Mouse (Mus musculus) spleen, adult 2 months (tissue): ENCODE measurements around the gene Prtg. TPM values are rescaled to one million over a fixed set of nuclear protein-coding genes. Genes with fewer than 3 reads are reported as not detected.

Source experiments
- DNase-seq, 2 experiments: peaks; one replicate each; pipeline versions ENCODE4 v3.0.0 to v3.0.0-alpha.2; 2012 to 2021; ENCODE audit warnings: low spot score in 2 of 2, low read depth in 1 of 2
- H3K27ac ChIP-seq: fragments of 200-500 bp; 2 replicates; pipeline ENCODE4 v1.5.1; 2012; ENCODE audit warnings: low read length, inconsistent platforms; ENCODE audit not compliant: insufficient read depth
- H3K27me3 ChIP-seq: fragments of 200-500 bp; 2 replicates; pipeline ENCODE4 v1.6.1; 2012; ENCODE audit warnings: mild to moderate bottlenecking, moderate library complexity, low read length, inconsistent platforms; ENCODE audit not compliant: control insufficient read depth, insufficient read depth
- H3K36me3 ChIP-seq: fragments of 200-500 bp; 2 replicates; pipeline ENCODE4 v1.6.1; 2012; ENCODE audit warnings: mild to moderate bottlenecking, low read length, inconsistent platforms; ENCODE audit not compliant: control insufficient read depth, insufficient read depth
- H3K4me1 ChIP-seq: fragments of 200-500 bp; 2 replicates; pipeline ENCODE4 v1.6.1; 2011; ENCODE audit warnings: inconsistent platforms; ENCODE audit not compliant: control insufficient read depth, insufficient read depth, insufficient read length
- H3K4me3 ChIP-seq: fragments of 200-500 bp; 2 replicates; pipeline ENCODE4 v1.5.1; 2011; ENCODE audit warnings: mild to moderate bottlenecking, inconsistent platforms; ENCODE audit not compliant: insufficient read depth, insufficient read length; ENCODE audit errors: extremely low read depth
- CTCF ChIP-seq: fragments of 200-500 bp; IDR thresholded peaks from 2 replicates; pipeline ENCODE4 v1.5.1; 2011; ENCODE audit warnings: mild to moderate bottlenecking, inconsistent platforms; ENCODE audit not compliant: insufficient read depth, insufficient read length, insufficient replicate concordance; ENCODE audit errors: extremely low read depth
- POLR2A ChIP-seq: fragments of 200-500 bp; IDR thresholded peaks from 2 replicates; pipeline ENCODE4 v1.6.1; 2011; ENCODE audit warnings: low read depth, low read length, inconsistent platforms
- WGBS: fragments of 180-500 bp; shearing (Covaris S2); methylation state at CpG from one replicate; pipeline ENCODE4 v1.1.7; 2018; 5-methylcytosine and 5-hydroxymethylcytosine counted together
- polyA plus RNA-seq: library from polyadenylated mRNA; depleted of rRNA; stranded (reverse); fragments of >200 nt; gene quantifications from 2 replicates; pipeline ENCODE4 v1.2.3, GENCODE M21; 2012

Prtg gene
- polyA plus RNA-seq, 1 experiment = 0.14 TPM

DNA sequence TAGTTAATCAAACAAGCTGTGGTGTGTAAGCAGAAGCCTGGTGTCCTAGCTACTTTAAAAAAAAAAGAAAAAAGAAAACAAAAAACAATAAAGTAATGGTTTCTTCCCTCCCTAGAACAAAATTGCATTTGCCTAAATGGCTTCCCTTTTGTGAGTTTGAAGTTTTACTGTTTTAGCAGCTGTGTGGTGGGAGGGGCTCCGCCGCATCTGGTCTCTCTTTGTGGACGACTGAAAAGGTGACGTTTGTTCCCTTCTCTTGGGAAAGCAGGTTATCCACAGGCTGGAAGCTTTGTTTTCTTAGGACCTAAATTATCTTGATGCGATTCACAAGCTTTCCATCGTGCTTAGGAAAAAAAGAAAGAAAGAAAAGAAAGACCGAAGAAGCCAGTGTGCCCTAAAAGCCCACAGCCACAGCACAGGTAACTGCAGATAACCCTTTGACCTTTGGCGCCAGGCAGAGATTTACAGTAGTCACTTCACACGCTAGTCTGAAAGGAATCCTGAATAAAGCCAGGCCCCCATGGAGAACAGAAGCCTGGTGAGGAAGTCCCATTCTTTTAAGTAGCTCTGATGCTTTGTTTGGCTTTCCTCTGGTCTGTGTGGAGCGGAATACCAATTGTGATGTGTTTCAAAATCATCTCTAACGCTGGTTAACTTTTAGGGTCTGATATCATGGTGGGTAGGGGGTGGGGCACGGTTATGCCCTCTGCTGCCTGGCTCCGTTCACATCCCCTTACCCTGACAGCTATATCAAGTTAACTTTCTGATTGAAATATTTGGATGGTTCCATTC is 65.0 kb downstream of the Prtg start:
- no peaks in the 10 kb centered on the region for H3K4me1 ChIP-seq
- no peak for TF ChIP-seq CTCF
- no peak overlapping the region for H3K27ac ChIP-seq
- no peak overlapping the region for H3K4me3 ChIP-seq
- no peaks in the 10 kb centered on the region for H3K36me3 ChIP-seq
- no peak for DNase-seq
- 38% methylated on average over 13 of the region's 13 CpGs for WGBS
- H3K27me3 ChIP-seq = no peaks in the 10 kb centered on the region; the same call in 1 of the 2 replicates

DNA sequence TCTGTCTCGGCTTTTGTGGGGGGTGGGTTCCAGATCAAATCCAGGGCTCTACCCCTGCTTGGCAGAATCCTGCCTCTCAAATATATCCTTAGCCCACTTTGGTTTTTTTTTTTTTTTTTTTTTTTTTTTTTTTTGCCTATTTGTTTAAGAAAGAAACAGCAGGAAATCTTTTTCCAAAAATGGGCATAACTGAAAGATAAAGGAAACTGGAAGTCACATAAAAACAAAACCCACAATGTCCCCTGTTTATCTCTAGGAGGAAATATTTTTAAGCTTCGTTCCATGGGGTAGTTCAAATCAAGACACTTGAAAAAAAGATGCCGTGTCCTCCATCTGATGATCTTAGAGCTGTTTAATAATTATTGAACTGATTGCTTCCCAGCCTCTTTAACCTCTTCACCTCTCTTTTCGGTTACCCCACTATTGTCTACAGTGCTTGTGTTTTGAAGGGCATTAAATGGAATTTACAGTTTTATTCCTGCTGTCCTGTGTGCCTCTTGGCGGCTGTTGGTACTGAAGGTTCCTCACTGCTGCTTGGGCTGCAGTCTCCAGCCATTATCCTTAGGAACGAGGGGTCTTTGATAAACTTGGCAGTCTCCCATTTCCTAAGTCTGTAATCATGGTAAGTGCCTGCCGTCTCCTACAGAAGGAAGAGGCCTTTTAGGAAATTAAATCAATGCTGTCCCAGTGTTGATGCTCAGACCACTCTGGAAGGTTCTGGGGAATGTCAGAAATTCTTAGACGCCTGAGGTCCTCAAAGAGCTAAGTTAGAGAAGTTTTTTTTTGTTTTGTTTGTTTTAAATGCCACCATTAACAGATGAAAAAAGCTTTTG is 65.8 kb downstream of the Prtg start:
- no peaks in the 10 kb centered on the region for H3K36me3 ChIP-seq
- 81% methylated on average over 8 of the region's 8 CpGs for WGBS
- DNase-seq = no peak
- TF ChIP-seq CTCF (no peak), POLR2A (no peak)
- H3K4me3 ChIP-seq = no peak overlapping the region
- H3K27ac ChIP-seq = no peak overlapping the region
- no peaks in the 10 kb centered on the region; the same call in 1 of the 2 replicates for H3K27me3 ChIP-seq
- H3K4me1 ChIP-seq = no peaks in the 10 kb centered on the region

DNA sequence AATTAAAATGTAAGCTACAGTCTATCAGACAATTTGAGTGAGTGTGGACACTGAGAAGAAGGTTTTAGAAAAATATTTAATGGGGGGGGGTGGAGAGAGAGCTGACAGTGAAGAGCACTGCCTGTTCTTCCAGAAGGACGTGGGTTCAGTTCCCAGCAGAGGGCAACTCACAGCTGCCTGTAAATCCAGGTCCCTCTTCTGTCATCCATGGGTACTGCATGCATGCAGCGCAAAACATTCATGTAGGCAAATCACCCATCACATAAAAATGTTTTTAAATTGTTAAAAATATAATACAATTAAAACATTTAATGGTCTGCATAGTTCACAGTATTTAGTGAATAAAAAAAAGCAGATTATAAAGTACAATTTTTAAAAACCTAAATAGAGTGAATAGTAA is 69.2 kb downstream of the Prtg start:
- TF ChIP-seq CTCF (no peak), POLR2A (no peak)
- no peak for DNase-seq
- Histone ChIP-seq H3K27ac (no peak overlapping the region), H3K4me1 (no peaks in the 10 kb centered on the region), H3K4me3 (no peak overlapping the region), H3K36me3 (no peaks in the 10 kb centered on the region), H3K27me3 (no peaks in the 10 kb centered on the region; the same call in 1 of the 2 replicates)
- 77% methylated on average over 2 of the region's 2 CpGs for WGBS

DNA sequence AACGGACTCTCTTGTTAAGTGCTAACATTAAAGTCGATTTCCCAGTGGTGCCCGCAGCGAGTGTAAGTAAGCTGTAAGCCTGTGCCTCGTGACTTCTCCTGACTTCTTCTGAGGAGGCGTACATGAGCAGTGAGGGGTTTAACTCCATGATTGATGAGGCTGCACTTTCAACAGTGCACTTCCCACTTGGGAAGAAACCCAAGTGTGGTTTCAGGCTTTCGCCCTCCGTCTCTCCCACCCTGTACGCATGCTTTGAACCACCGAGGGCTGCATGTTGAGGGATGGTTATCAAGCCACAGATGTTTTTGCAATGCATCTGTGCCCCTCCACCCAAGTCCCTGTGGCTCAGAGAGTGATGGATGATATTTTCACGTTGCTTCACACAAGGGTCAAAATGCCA is 71.2 kb downstream of the Prtg start:
- Histone ChIP-seq H3K4me3 (no peak overlapping the region), H3K36me3 (no peaks in the 10 kb centered on the region), H3K27ac (no peak overlapping the region), H3K4me1 (no peaks in the 10 kb centered on the region), H3K27me3 (no peaks in the 10 kb centered on the region)
- TF ChIP-seq CTCF (no peak), POLR2A (no peak)
- WGBS = 17% methylated on average over 11 of the region's 11 CpGs
- no peak for DNase-seq

DNA sequence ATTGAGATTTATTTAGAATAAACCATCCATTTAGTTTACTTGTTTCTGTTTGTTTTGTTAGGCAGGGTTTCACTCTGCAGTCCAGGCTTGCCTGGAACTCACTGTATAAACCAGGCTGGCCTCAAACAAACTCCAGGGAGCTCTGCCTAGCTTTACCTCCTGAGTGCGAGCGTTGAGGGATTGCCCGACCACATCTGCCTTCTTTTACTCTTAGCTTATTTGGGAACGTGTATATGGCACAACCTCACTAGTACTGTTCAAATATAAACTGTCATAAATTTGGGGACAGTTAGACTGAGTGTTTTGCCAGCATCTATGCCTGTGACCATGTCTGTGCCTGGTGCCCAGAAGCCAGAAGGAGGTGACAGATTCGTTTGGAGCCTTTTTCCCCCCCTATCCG is 72.0 kb downstream of the Prtg start:
- no peak for TF ChIP-seq POLR2A
- no peak for TF ChIP-seq CTCF

DNA sequence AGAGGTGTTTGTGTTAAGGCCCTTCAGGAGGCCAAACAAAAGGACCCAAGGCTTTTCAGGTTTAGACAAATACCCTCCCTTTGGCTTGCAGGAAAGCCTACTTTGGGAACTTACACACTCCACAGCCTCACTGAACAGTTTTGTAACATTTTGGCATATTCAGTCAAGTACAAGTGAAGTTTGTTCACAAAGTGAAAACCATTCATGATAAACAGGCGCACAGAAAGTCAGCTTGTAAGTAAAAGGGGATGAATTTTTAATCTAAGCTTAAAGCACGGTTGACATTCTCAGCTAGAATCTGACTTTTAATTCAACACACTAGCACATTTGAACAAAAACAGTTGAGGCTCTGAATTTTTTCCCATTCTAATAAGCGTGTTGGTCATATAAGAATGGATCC is 72.9 kb downstream of the Prtg start:
- no peaks in the 10 kb centered on the region for H3K36me3 ChIP-seq
- no peaks in the 10 kb centered on the region for H3K4me1 ChIP-seq
- WGBS = 92% methylated on average over 3 of the region's 3 CpGs
- no peak for DNase-seq
- TF ChIP-seq CTCF = no peak
- no peak for TF ChIP-seq POLR2A
- no peak overlapping the region for H3K4me3 ChIP-seq
- H3K27me3 ChIP-seq = no peaks in the 10 kb centered on the region
- no peak overlapping the region for H3K27ac ChIP-seq

More for the DNA sequence above, 72.0 kb downstream of the Prtg start:
- DNase-seq = no peak
- H3K27me3 ChIP-seq = no peaks in the 10 kb centered on the region
- no peak overlapping the region for H3K27ac ChIP-seq
- no peaks in the 10 kb centered on the region for H3K4me1 ChIP-seq
- no peak overlapping the region for H3K4me3 ChIP-seq
- 84% methylated on average over 6 of the region's 6 CpGs for WGBS
- H3K36me3 ChIP-seq = no peaks in the 10 kb centered on the region
